Mouse (Mus musculus) forebrain, embryonic 10.5 days (tissue): Measurements from ENCODE around the gene Dnajc30. TPM values are rescaled to one million over a fixed set of nuclear protein-coding genes. Genes with fewer than 3 reads are reported as not detected.

Experiments
- DNase-seq: peaks from one replicate; pipeline ENCODE4 v3.0.0-alpha.2; 2017; ENCODE audit warnings: low spot score; ENCODE audit errors: extremely low spot score
- H3K27ac ChIP-seq: fragments of 300-500 bp; sonication (generic); 2 replicates; pipeline ENCODE4 v1.5.1; 2016; ENCODE audit warnings: mild to moderate bottlenecking
- H3K27me3 ChIP-seq: fragments of 300-500 bp; sonication (generic); 2 replicates; pipeline ENCODE4 v1.6.1; 2016; ENCODE audit warnings: mild to moderate bottlenecking; ENCODE audit not compliant: poor library complexity, severe bottlenecking
- H3K36me3 ChIP-seq: fragments of 300-500 bp; sonication (generic); replicated peaks from 2 replicates; pipeline ENCODE4 v1.6.1; 2016; ENCODE audit warnings: mild to moderate bottlenecking, moderate library complexity
- H3K4me1 ChIP-seq: fragments of 300-500 bp; sonication (generic); 2 replicates; pipeline ENCODE4 v1.6.1; 2016
- H3K4me3 ChIP-seq: fragments of 300-500 bp; sonication (generic); 2 replicates; pipeline ENCODE4 v1.5.1; 2016; ENCODE audit warnings: mild to moderate bottlenecking, moderate library complexity
- H3K9me3 ChIP-seq: fragments of 300-500 bp; sonication (generic); 2 replicates; pipeline ENCODE4 v1.6.1; 2016; ENCODE audit warnings: mild to moderate bottlenecking, moderate library complexity
- WGBS: fragments of 180-500 bp; shearing (Covaris S2); methylation state at CpG from one replicate; pipeline ENCODE4 v1.1.7; 2016; 5-methylcytosine and 5-hydroxymethylcytosine counted together
- polyA plus RNA-seq: library from polyadenylated mRNA; unstranded; fragments of >200 nt; fragmentation: Nextera tagmentation; extraction: Ambion mirVana; gene quantifications from 2 replicates; pipeline ENCODE4 v1.2.1, GENCODE M21; 2016

Dnajc30 gene
- polyA plus RNA-seq, 1 experiment from 2014 or later = 26.1 TPM

DNA sequence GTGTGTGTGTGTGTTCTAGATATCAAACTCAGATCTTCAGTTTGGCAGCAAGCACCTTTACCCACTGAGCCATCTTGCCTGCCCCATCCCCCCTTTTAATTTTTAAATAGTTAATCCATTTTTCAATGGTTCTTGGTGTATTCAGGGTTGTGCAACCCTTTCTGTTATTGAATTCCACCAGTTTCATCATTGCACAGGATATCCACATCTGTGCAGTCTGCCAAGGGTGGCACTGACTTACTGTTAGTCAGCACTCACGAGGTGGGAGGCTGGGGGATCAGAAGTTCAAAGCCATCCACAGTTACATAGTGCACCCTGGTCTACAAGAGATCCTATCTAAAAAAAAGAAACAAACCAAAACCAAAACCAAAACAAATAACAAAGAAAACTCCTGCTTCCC, 37.0 kb downstream of the Dnajc30 start:
- WGBS = 68% methylated on average over 1 of the region's 1 CpGs
- Histone ChIP-seq H3K4me1 (no peaks in the 10 kb centered on the region), H3K27me3 (peaks cover 23% of the 10 kb centered on the region), H3K4me3 (no peak overlapping the region), H3K27ac (no peak overlapping the region), H3K9me3 (no peaks in the 10 kb centered on the region), H3K36me3 (no peaks in the 10 kb centered on the region)
- DNase-seq = no peak

DNA sequence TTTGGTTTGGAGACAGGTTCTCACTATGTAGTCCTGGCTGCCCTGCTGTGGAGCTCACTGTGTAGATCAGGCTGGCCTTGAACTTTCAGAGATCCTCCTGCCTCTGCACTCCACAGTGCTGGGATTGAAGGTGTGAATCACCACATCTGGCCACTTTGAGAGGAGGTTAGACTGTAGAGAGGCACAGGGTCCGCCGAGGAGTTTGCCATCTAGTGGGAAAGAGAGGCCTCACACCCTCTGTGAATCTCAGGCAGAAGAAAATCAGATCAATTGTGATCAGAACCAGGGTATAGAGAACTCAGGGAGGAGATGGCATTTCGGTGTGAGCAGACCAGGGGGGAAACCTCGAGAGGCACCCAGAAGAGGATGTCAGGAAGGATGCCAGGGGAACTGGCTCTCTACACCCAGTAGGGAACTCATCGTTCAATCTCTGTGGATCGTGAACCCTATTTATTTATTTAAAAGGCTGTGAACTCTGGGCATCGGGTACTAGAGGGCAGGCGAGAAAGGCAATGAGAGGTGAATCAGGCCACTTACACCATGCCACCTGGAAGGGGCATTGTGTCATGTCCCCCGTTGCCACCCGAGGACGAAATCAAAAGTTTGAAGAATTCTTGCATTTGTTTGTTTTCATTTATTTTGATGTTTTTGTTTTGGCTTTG, 40.1 kb downstream of the Dnajc30 start:
- Histone ChIP-seq H3K9me3 (no peaks in the 10 kb centered on the region), H3K4me1 (peaks cover 23% of the 10 kb centered on the region), H3K4me3 (no peak overlapping the region), H3K27ac (no peak overlapping the region), H3K27me3 (peaks cover 54% of the 10 kb centered on the region), H3K36me3 (no peaks in the 10 kb centered on the region)
- 69% methylated on average over 11 of the region's 11 CpGs for WGBS
- no peak for DNase-seq

DNA sequence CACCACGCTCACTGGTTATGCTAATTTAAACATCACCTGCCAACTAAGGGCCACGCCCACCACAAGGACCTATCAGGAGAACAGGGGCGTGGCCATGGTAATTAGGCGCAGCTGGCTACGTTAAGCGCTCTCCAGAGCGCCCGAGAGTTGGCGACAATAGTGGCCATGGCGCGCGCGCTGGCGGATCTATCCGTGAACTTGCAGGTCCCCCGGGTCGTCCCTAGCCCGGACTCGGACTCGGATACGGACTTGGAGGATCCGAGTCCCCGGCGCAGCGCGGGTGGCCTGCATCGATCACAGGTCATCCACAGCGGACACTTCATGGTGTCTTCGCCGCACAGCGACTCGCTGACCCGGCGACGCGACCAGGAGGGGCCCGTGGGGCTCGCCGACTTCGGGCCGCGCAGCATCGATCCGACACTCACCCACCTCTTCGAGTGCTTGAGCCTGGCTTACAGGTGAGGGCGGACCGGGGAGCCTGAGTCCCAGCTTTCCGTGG, 42.8 kb downstream of the Dnajc30 start:
- H3K9me3 ChIP-seq = no peaks in the 10 kb centered on the region
- peak overlapping the region; percentile 59 for H3K4me3 ChIP-seq
- DNase-seq = peak; percentile 88
- no peaks in the 10 kb centered on the region for H3K36me3 ChIP-seq
- H3K27me3 ChIP-seq = peaks cover 77% of the 10 kb centered on the region
- under 1% methylated on average over 48 of the region's 48 CpGs for WGBS
- H3K4me1 ChIP-seq = peaks cover 23% of the 10 kb centered on the region
- H3K27ac ChIP-seq = peak overlapping the region; percentile 68

DNA sequence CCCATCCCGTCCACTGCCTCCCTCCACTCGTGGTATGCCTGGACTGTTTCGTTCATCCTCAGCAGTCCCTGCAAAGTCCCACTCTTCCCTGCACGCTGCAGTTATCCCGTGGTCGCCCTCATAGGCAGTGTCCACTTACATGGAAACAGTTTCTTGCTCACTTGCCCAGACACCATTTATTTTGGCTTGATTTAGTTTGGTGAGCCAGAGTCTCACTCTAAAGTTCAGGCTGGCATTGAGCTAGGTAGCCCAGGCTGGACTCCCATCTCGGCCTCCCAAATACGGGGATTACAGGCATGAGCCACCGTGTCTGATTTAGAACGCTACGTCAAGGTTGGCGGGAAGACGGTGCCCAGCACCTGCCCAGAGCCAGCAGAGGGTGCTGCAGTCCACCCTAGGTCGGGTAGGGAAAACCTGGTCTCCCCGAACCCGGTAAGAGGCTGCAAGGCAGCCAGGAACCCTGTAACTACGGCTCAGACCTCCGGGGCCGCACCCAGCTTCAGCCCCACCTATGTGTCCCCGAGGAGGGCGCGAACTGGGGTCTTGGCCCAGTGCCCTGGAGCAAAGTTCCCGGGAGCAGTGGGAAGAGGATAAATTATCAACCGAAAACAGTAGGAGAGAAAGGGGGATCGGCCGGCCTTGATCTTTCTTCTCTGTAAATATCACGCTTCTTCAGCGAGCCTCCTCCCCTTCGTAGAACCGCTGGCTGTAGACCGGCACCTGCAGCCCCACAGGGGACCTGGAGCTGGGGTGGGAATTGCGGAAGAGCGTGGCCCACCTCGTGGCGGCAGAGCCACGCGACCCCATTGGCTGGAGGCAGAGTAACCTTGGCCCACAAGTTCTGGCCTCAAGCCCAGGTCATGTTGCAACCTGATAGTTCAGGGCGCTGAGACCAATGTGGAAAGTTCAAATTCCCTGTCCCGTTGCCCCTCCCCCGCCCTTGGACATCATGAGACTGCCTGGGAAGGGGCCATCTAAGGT, 43.8 kb downstream of the Dnajc30 start:
- DNase-seq = peak; percentile 61
- Histone ChIP-seq H3K9me3 (no peaks in the 10 kb centered on the region), H3K4me1 (peaks cover 23% of the 10 kb centered on the region), H3K36me3 (no peaks in the 10 kb centered on the region), H3K27ac (peak overlapping the region; percentile 68; the same call in 1 of the 2 replicates), H3K27me3 (peaks cover 75% of the 10 kb centered on the region), H3K4me3 (peak overlapping the region; percentile 59)
- WGBS = 11% methylated on average over 40 of the region's 40 CpGs

DNA sequence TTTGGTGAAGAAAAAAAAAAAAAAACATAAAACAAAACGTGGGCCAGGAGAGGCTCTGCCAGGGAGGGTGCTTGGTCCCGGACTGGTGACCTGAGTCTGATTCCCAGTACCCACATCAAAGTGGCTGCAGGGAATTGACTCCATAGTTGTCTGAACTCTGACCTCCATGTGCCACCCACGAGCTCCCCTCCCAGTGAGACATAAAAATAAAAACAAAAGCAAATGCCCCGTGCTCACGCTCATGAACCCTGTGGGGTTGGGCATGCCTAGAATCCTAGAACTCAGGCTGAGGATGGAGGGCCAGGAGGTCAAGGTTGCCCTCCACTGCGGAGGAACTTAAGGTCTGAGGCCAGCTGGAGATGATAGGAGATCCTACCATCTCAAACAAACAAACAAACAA, 45.0 kb downstream of the Dnajc30 start:
- Histone ChIP-seq H3K36me3 (no peaks in the 10 kb centered on the region), H3K27ac (no peak overlapping the region), H3K27me3 (peaks cover 72% of the 10 kb centered on the region), H3K9me3 (no peaks in the 10 kb centered on the region), H3K4me3 (no peak overlapping the region), H3K4me1 (peaks cover 23% of the 10 kb centered on the region)
- 62% methylated on average over 6 of the region's 6 CpGs for WGBS
- no peak for DNase-seq

DNA sequence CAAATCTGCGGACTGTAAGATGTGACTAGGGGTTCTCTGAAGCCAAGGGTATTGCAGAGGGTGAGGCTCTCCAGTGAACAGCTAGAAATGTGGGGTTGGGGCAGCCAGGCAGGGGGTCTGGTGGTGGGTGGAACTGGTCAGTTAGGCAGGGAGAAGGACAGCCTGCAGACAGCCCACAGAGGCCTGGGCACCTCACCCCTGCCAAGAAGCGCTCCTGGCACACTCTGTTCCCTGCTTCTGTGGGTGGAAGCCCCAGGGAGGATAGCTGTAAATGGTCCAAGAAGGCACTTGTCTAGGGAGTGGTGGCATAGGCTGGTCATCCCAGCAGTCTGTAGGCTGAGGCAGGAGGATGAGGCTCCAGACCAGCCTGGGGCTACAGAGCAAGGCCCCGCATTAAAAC, 45.4 kb downstream of the Dnajc30 start:
- Histone ChIP-seq H3K4me1 (peaks cover 23% of the 10 kb centered on the region), H3K9me3 (no peaks in the 10 kb centered on the region), H3K27me3 (peaks cover 69% of the 10 kb centered on the region), H3K36me3 (no peaks in the 10 kb centered on the region), H3K4me3 (no peak overlapping the region), H3K27ac (no peak overlapping the region)
- no peak for DNase-seq
- 93% methylated on average over 3 of the region's 3 CpGs for WGBS

DNA sequence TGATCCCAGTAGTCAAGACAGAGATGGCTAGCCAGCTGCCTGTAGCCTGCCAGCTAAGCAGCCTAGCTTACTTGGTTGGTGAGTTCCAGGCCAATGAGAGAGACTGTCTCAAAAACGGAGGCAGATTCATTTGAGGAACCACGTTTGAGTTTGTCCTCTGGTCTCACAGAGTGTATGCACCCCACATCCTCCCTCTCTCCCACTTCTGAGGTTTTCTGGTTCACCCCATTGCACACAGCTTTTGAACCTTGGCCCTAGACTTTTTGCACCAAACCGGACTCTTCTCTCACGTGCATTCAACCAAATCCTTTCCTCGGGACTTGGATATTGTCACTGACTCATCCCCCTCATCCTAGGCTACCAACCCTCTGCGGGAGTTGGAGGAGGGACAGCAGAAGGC, 46.0 kb downstream of the Dnajc30 start:
- H3K4me1 ChIP-seq = peaks cover 23% of the 10 kb centered on the region
- WGBS = 78% methylated on average over 6 of the region's 6 CpGs
- DNase-seq = no peak
- H3K27ac ChIP-seq = no peak overlapping the region
- H3K9me3 ChIP-seq = no peaks in the 10 kb centered on the region
- H3K4me3 ChIP-seq = no peak overlapping the region
- peaks cover 64% of the 10 kb centered on the region for H3K27me3 ChIP-seq
- no peaks in the 10 kb centered on the region for H3K36me3 ChIP-seq

DNA sequence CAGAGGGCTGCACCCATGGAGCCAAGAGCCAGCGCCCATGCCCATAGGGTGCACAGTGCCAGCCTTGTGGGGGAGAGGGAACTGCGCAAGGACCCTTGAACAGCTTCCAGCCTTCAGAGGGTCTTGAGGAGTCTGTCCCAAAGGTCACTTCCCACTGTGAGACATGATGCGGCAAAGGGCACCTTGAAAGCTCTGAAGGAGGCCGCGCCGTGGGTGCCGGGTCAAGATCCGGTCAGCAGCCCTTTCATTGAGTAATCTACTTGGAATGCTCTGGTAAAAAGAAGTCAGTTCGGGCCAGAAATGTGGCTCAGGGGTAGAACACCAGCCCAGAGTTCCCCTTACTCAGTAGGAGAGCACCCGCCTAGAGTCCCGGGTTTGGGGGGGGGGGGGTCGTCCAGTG, 49.8 kb downstream of the Dnajc30 start:
- Histone ChIP-seq H3K4me1 (peaks cover 4% of the 10 kb centered on the region), H3K9me3 (no peaks in the 10 kb centered on the region), H3K27me3 (peaks cover 26% of the 10 kb centered on the region), H3K4me3 (no peak overlapping the region), H3K36me3 (no peaks in the 10 kb centered on the region), H3K27ac (no peak overlapping the region)
- 90% methylated on average over 12 of the region's 12 CpGs for WGBS
- DNase-seq = no peak

DNA sequence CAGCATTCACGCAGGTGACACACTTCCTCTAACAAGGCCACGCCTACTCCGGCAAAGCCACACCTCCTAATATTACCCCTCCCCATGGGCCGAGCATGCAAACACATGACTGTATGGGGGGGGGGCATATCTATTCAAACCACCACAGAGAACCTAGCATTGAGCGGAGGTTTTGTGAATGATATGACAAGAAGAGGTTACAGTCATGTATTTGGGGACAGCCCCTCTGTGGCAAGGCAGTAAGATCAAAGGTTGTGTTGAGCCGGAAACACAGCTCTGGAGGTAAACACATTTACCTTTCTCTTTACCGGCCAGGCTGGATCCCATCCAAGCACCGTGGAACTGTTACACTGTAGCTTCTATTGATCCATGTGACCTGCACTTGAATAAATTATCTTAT, 51.2 kb downstream of the Dnajc30 start:
- no peaks in the 10 kb centered on the region for H3K36me3 ChIP-seq
- H3K9me3 ChIP-seq = no peaks in the 10 kb centered on the region
- peaks cover 6% of the 10 kb centered on the region for H3K4me1 ChIP-seq
- H3K4me3 ChIP-seq = no peak overlapping the region
- no peak overlapping the region for H3K27ac ChIP-seq
- 90% methylated on average over 8 of the region's 8 CpGs for WGBS
- no peak for DNase-seq
- H3K27me3 ChIP-seq = peaks cover 11% of the 10 kb centered on the region

Other genes with a start within 250 kb of the Dnajc30 start
- gene Tmem270, start 157.5 kb upstream of the Dnajc30 start, polyA plus RNA-seq = not detected in 2 replicates
- 2.0 and 4.9 TPM in 2 replicates for gene Cldn13, start 148.7 kb upstream of the Dnajc30 start, polyA plus RNA-seq
- 10.3 and 11.8 TPM in 2 replicates for gene Mettl27, start 131.8 kb upstream of the Dnajc30 start, polyA plus RNA-seq
- 6.2 and 6.3 TPM in 2 replicates for gene Cldn4, start 117.3 kb upstream of the Dnajc30 start, polyA plus RNA-seq
- gene Cldn3, start 78.0 kb upstream of the Dnajc30 start, polyA plus RNA-seq = 10.8 and 14.9 TPM in 2 replicates
- gene Abhd11, start 55.0 kb upstream of the Dnajc30 start, polyA plus RNA-seq = 40.1 and 40.8 TPM in 2 replicates
- gene Stx1a, start 40.7 kb upstream of the Dnajc30 start, polyA plus RNA-seq = 8.7 and 10.0 TPM in 2 replicates
- 172 and 176 TPM in 2 replicates for gene Bud23, start 757 bp downstream of the Dnajc30 start, polyA plus RNA-seq
- 6.6 and 7.7 TPM in 2 replicates for gene Vps37d, start 14.1 kb downstream of the Dnajc30 start, polyA plus RNA-seq
- 4.0 and 4.1 TPM in 2 replicates for gene Mlxipl, start 25.7 kb downstream of the Dnajc30 start, polyA plus RNA-seq
- gene Tbl2, start 85.5 kb downstream of the Dnajc30 start, polyA plus RNA-seq = 23.8 and 25.0 TPM in 2 replicates
- gene Bcl7b, start 104.1 kb downstream of the Dnajc30 start, polyA plus RNA-seq = 43.3 and 44.4 TPM in 2 replicates
- gene Baz1b, start 123.1 kb downstream of the Dnajc30 start, polyA plus RNA-seq = 58.0 and 59.1 TPM in 2 replicates
- gene Fzd9, start 187.0 kb downstream of the Dnajc30 start, polyA plus RNA-seq = 13.6 and 14.1 TPM in 2 replicates